Mouse (Mus musculus): ENCODE data around the gene Ttll8.
A peak's percentile ranks its signal among the peaks of the same experiment; 100 is the strongest.

- TF ChIP-seq CTCF (IDR thresholded peaks at IDR 0.05; ENCODE audit: low read depth) (peak; percentile 62), EP300 (IDR thresholded peaks at IDR 0.05; ENCODE audit: low read depth) (no peak)
These were observed 44.9 kb upstream of the Ttll8 start for GRCm38 (mm10) chr15:88999124-88999523.
